Mouse (Mus musculus): ENCODE measurements around the gene Gm3055. TPM values are rescaled to one million over a fixed set of nuclear protein-coding genes. Genes with fewer than 3 reads are reported as not detected.

Gm3055 gene
- 15.6 TPM for polyA plus RNA-seq (2014; fragmentation: Illumina TruSeq; extraction: RNeasy Lipid Tissue Mini Kit (QIAGEN cat#74804); ENCODE audit: low read depth, low replicate concordance)

GRCm38 (mm10) chr10:81770506-81771403 lies at the start of gene Gm3055:
TSS of gene Gm3055 (minus strand) at chr10:81771161.

GRCm38 (mm10) chr10:81811899-81812298 lies 40.9 kb upstream of the Gm3055 start, which contains the start of gene Gm4767:
TSS of gene Gm4767 (plus strand) at chr10:81812186.

GRCm38 (mm10) chr10:81704531-81705301 lies 66.2 kb downstream of the Gm3055 start, which contains the start of gene Zfp433:
TSS of gene Zfp433 (plus strand) at chr10:81704825.

Other genes with a start within 250 kb of the Gm3055 start
- gene Gna15, start 246.9 kb downstream of the Gm3055 start, polyA plus RNA-seq (2014; fragmentation: Illumina TruSeq; extraction: RNeasy Lipid Tissue Mini Kit (QIAGEN cat#74804); ENCODE audit: low read depth, low replicate concordance) = not detected
- gene Gna11, start 226.0 kb downstream of the Gm3055 start, polyA plus RNA-seq (2014; fragmentation: Illumina TruSeq; extraction: RNeasy Lipid Tissue Mini Kit (QIAGEN cat#74804); ENCODE audit: low read depth, low replicate concordance) = 4.8 TPM
- 30.2 TPM for gene Aes, start 211.7 kb downstream of the Gm3055 start, polyA plus RNA-seq (2014; fragmentation: Illumina TruSeq; extraction: RNeasy Lipid Tissue Mini Kit (QIAGEN cat#74804); ENCODE audit: low read depth, low replicate concordance)
- 4.4 TPM for gene Tle2, start 196.6 kb downstream of the Gm3055 start, polyA plus RNA-seq (2014; fragmentation: Illumina TruSeq; extraction: RNeasy Lipid Tissue Mini Kit (QIAGEN cat#74804); ENCODE audit: low read depth, low replicate concordance)
- gene Tle6, start 170.1 kb downstream of the Gm3055 start, polyA plus RNA-seq (2014; fragmentation: Illumina TruSeq; extraction: RNeasy Lipid Tissue Mini Kit (QIAGEN cat#74804); ENCODE audit: low read depth, low replicate concordance) = 2.6 TPM
- 1.3 TPM for gene BC025920, start 164.9 kb downstream of the Gm3055 start, polyA plus RNA-seq (2014; fragmentation: Illumina TruSeq; extraction: RNeasy Lipid Tissue Mini Kit (QIAGEN cat#74804); ENCODE audit: low read depth, low replicate concordance)
- not detected for gene Sirt6, start 143.4 kb downstream of the Gm3055 start, polyA plus RNA-seq (2014; fragmentation: Illumina TruSeq; extraction: RNeasy Lipid Tissue Mini Kit (QIAGEN cat#74804); ENCODE audit: low read depth, low replicate concordance)
- 3.0 TPM for gene Ankrd24, start 142.6 kb downstream of the Gm3055 start, polyA plus RNA-seq (2014; fragmentation: Illumina TruSeq; extraction: RNeasy Lipid Tissue Mini Kit (QIAGEN cat#74804); ENCODE audit: low read depth, low replicate concordance)
- gene Gm10778, start 122.1 kb downstream of the Gm3055 start, polyA plus RNA-seq (2014; fragmentation: Illumina TruSeq; extraction: RNeasy Lipid Tissue Mini Kit (QIAGEN cat#74804); ENCODE audit: low read depth, low replicate concordance) = 14.4 TPM
- 30.4 TPM for gene Zfp433, start 66.3 kb downstream of the Gm3055 start, polyA plus RNA-seq (2014; fragmentation: Illumina TruSeq; extraction: RNeasy Lipid Tissue Mini Kit (QIAGEN cat#74804); ENCODE audit: low read depth, low replicate concordance)
- gene Gm4767, start 41.0 kb upstream of the Gm3055 start, polyA plus RNA-seq (2014; fragmentation: Illumina TruSeq; extraction: RNeasy Lipid Tissue Mini Kit (QIAGEN cat#74804); ENCODE audit: low read depth, low replicate concordance) = 3.4 TPM
- 13.9 TPM for gene Gm32687, start 92.8 kb upstream of the Gm3055 start, polyA plus RNA-seq (2014; fragmentation: Illumina TruSeq; extraction: RNeasy Lipid Tissue Mini Kit (QIAGEN cat#74804); ENCODE audit: low read depth, low replicate concordance)
- gene Zfp781, start 159.3 kb upstream of the Gm3055 start, polyA plus RNA-seq (2014; fragmentation: Illumina TruSeq; extraction: RNeasy Lipid Tissue Mini Kit (QIAGEN cat#74804); ENCODE audit: low read depth, low replicate concordance) = 5.6 TPM

All from adrenal gland, adult 10 weeks (tissue).